Mouse (Mus musculus) liver, embryonic 14.5 days (tissue): Measurements from ENCODE around the gene Myl12a.

Source experiments
- CTCF ChIP-seq: IDR thresholded peaks from 2 replicates; pipeline ENCODE4 v1.5.1; 2016; ENCODE audit warnings: antibody characterized with exemption, low read depth, control low read depth
- EP300 ChIP-seq: IDR thresholded peaks from 2 replicates; pipeline ENCODE4 v1.6.1; 2016; ENCODE audit warnings: antibody characterized with exemption, low read depth

- TF ChIP-seq CTCF (no peak), EP300 (no peak)
These were observed 7.1 kb upstream of the Myl12a start for GRCm38 (mm10) chr17:71009751-71010150.
